Mouse (Mus musculus): ENCODE data around the gene Cmas. TPM values are rescaled to one million over a fixed set of nuclear protein-coding genes. Genes with fewer than 3 reads are reported as not detected.

Cmas gene
- polyA plus RNA-seq, 1 experiment: 35.9 TPM

GRCm38 (mm10) chr6:142748057-142748708 is 8.3 kb upstream of the Cmas start:
- 28% methylated on average over 8 of the region's 8 CpGs for WGBS
- no peak for DNase-seq (ENCODE audit: low read depth, low spot score)

- no peak for DNase-seq (ENCODE audit: low read depth, low spot score)
- WGBS: 73% methylated on average over 9 of the region's 9 CpGs
These were observed 5.1 kb upstream of the Cmas start for GRCm38 (mm10) chr6:142751365-142751764.

- DNase-seq (ENCODE audit: low read depth, low spot score): no peak
These were observed 3.9 kb upstream of the Cmas start for GRCm38 (mm10) chr6:142752331-142753246.

GRCm38 (mm10) chr6:142757334-142757965 is 964 bp downstream of the Cmas start:
- DNase-seq (ENCODE audit: low read depth, low spot score): no peak
- WGBS: 6% methylated on average over 10 of the region's 10 CpGs

More at GRCm38 (mm10) chr6:142752331-142753246, 3.9 kb upstream of the Cmas start:
- WGBS: 22% methylated on average over 14 of the region's 14 CpGs

GRCm38 (mm10) chr6:142757976-142758375 is 1.5 kb downstream of the Cmas start:
- DNase-seq (ENCODE audit: low read depth, low spot score): no peak
- 52% methylated on average over 6 of the region's 6 CpGs for WGBS

- DNase-seq (ENCODE audit: low read depth, low spot score): no peak
- 76% methylated on average over 6 of the region's 6 CpGs for WGBS
These were observed 2.1 kb downstream of the Cmas start for GRCm38 (mm10) chr6:142758562-142758961.

- WGBS: 36% methylated on average over 2 of the region's 2 CpGs
- DNase-seq (ENCODE audit: low read depth, low spot score): peak; percentile 85
These were observed 3.1 kb downstream of the Cmas start for GRCm38 (mm10) chr6:142759633-142760032.

- no peak for DNase-seq (ENCODE audit: low read depth, low spot score)
- WGBS: 62% methylated on average over 2 of the region's 2 CpGs
These were observed 8.4 kb downstream of the Cmas start for GRCm38 (mm10) chr6:142764933-142765332.

- no peak for DNase-seq (ENCODE audit: low read depth, low spot score)
- WGBS: 91% methylated on average over 9 of the region's 9 CpGs
These were observed 10.8 kb downstream of the Cmas start for GRCm38 (mm10) chr6:142767305-142767704.

GRCm38 (mm10) chr6:142769896-142770295 is 13.4 kb downstream of the Cmas start:
- no peak for DNase-seq (ENCODE audit: low read depth, low spot score)
- WGBS: 95% methylated on average over 3 of the region's 3 CpGs

GRCm38 (mm10) chr6:142771643-142772042 is 15.2 kb downstream of the Cmas start:
- WGBS: 93% methylated on average over 4 of the region's 4 CpGs

GRCm38 (mm10) chr6:142773566-142773965 is 17.1 kb downstream of the Cmas start:
- WGBS: 92% methylated on average over 5 of the region's 5 CpGs
- DNase-seq (ENCODE audit: low read depth, low spot score): no peak

More at GRCm38 (mm10) chr6:142771643-142772042, 15.2 kb downstream of the Cmas start:
- DNase-seq (ENCODE audit: low read depth, low spot score): no peak

GRCm38 (mm10) chr6:142776935-142777334 is 20.4 kb downstream of the Cmas start:
- 82% methylated on average over 4 of the region's 4 CpGs for WGBS

GRCm38 (mm10) chr6:142779045-142779811 is 22.7 kb downstream of the Cmas start:
- DNase-seq (ENCODE audit: low read depth, low spot score): no peak
- WGBS: 43% methylated on average over 11 of the region's 11 CpGs

More at GRCm38 (mm10) chr6:142776935-142777334, 20.4 kb downstream of the Cmas start:
- no peak for DNase-seq (ENCODE audit: low read depth, low spot score)

GRCm38 (mm10) chr6:142779812-142780573 is 23.5 kb downstream of the Cmas start:
- 72% methylated on average over 14 of the region's 14 CpGs for WGBS
- DNase-seq (ENCODE audit: low read depth, low spot score): no peak

- no peak for DNase-seq (ENCODE audit: low read depth, low spot score)
- WGBS: 89% methylated on average over 4 of the region's 4 CpGs
These were observed 24.1 kb downstream of the Cmas start for GRCm38 (mm10) chr6:142780574-142781033.

GRCm38 (mm10) chr6:142781286-142781685 is 24.8 kb downstream of the Cmas start:
- no peak for DNase-seq (ENCODE audit: low read depth, low spot score)
- WGBS: 74% methylated on average over 7 of the region's 7 CpGs

- DNase-seq (ENCODE audit: low read depth, low spot score): peak; percentile 29
- WGBS: 16% methylated on average over 4 of the region's 4 CpGs
These were observed 28.9 kb downstream of the Cmas start for GRCm38 (mm10) chr6:142785343-142785742.

GRCm38 (mm10) chr6:142786106-142786505 is 29.6 kb downstream of the Cmas start:
- DNase-seq (ENCODE audit: low read depth, low spot score): no peak
- 87% methylated on average over 21 of the region's 21 CpGs for WGBS

All from large intestine, adult 2 months (tissue).